Mouse (Mus musculus): ENCODE results near the gene Gid8. TPM values are rescaled to one million over a fixed set of nuclear protein-coding genes. Genes with fewer than 3 reads are reported as not detected.
"Not testable (repeated sequence)": the region's sequence is repeated elsewhere in the genome, so short reads cannot be mapped to it uniquely, and the experiment has no call there.

The Gid8 gene
- total RNA-seq, 2 experiments from 2014 or later: 68.5 to 69.9 TPM

GRCm38 (mm10) chr2:180710276-180711155, 599 bp downstream of the Gid8 start:
- no peak for DNase-seq

- no peak for DNase-seq
These were observed 1.6 kb downstream of the Gid8 start for GRCm38 (mm10) chr2:180711527-180711926.

GRCm38 (mm10) chr2:180712037-180712689, 2.2 kb downstream of the Gid8 start:
- no peak for DNase-seq

GRCm38 (mm10) chr2:180722748-180723147, 12.8 kb downstream of the Gid8 start:
- not testable (repeated sequence) for DNase-seq

DNA sequence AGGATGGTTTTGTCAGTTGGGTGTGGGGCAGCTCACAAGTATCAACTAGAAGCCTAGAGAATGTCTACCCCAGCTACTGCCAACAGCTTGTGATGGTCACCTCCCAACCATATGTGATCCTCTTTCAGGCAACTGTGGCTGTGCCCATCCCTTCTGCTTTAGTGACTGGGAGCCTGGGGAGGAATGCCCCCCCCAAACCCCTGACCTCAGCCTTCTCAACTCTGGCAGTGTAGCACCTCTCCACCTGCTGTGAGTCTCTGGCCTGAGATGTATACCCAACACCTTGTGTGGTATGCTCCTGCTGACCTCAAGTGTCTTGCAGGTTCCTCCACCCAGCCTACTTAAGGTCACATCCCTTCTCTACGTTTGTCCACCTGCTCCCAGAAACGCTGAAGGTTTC, 13.9 kb downstream of the Gid8 start:
- DNase-seq: no peak

- DNase-seq: peak; percentile 51
These were observed 14.9 kb downstream of the Gid8 start, which contains the start of gene Slc17a9 for GRCm38 (mm10) chr2:180724585-180725413. Slc17a9 (plus strand) TSS chr2:180725263.

- no peak for DNase-seq
These were observed 15.5 kb downstream of the Gid8 start for GRCm38 (mm10) chr2:180725414-180725778.

DNA sequence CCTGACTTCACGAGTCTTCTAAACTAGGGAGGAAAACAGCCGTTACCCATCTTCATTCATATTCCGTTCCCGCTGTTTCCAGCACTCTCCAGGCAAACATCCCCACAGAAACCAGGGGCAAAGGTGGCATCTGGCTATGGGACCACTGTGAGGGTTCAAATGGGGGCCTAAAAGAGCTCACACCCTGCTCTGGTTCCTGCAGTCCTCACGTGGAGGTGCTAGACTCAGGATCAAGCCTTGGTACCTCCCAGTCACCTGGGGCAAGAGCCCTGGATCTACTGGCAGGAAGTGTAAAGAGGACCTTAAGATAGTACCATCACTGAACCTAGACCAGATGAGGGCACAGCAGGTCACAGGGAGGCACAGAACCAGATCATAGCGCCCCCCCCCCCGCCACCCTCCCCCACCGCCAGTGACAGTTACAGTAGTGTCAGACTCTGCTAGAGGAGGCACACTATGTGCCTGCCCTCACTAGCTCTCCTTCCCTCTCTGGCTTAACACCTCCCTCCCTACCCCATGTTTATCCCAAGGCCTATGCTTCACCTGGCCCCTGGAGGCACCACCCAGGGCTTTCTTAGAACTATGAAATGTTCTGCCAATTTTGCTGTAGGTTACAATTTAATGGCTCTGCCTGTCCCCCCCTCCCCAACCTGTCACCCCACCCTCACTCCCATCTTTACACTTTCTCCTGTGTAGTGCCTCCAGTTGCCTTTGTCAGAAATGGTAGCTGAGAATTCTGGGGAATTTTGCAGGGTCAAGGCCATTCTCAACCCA, 16.1 kb downstream of the Gid8 start:
- no peak for DNase-seq

GRCm38 (mm10) chr2:180726658-180727442, 16.9 kb downstream of the Gid8 start:
- DNase-seq: no peak

DNA sequence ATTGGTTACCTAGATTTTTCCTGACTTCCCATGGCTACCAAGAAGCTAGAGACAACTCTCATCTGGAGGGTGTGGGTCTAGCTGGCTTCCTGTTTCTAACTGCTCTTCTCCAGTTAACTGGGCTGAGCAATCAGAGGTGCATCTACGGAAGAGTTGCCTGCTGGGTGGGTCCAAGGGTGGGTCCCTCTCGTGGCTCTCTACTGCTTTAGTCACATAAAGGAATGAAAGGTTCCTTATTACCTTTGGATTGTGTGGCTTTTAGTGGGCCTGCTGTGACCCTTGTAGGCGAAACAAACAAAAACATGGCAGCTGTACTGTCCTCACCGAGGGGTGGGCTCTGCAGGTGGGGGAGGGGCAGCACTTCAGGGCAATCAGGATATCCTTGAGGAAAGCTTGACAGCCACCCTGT, 17.7 kb downstream of the Gid8 start:
- DNase-seq: no peak

GRCm38 (mm10) chr2:180731036-180731435, 21.1 kb downstream of the Gid8 start:
- DNase-seq: no peak

DNA sequence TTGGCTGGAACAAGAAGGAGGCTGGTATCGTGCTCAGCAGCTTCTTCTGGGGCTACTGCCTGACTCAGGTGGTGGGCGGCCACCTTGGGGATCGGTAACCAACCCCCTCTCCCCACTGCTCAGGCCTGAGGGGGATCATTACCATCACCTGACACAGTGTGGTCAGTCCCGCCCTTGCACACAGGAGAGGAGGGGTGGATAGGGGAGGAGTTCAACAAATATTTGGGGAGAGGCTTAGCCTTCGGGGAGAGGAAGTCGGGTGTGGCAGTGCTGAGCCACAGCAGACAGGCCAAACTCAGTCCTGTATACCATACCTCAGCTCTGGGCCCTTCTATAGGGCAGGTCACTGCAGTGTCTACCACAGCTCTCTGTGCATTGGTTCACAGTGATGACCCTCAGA, 22.1 kb downstream of the Gid8 start:
- DNase-seq: no peak

DNA sequence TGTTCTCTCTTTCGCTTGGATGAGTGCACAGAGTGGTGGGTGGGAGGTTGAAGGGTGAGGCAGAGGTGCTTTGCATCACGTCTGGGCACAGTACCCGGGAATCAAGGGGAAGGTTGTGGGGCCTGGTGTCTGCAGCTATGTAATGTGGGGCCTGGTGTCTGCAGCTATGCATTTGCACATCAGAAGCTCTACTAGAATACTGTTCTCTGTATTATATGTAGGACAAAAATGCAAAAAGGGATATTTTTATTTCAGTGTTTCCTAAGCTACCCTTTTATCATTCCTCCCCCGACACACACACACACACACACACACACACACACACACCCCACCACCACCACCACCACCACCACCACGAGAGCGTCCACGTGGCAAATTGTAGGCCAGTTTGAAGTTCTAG, 25.3 kb downstream of the Gid8 start:
- no peak for DNase-seq

DNA sequence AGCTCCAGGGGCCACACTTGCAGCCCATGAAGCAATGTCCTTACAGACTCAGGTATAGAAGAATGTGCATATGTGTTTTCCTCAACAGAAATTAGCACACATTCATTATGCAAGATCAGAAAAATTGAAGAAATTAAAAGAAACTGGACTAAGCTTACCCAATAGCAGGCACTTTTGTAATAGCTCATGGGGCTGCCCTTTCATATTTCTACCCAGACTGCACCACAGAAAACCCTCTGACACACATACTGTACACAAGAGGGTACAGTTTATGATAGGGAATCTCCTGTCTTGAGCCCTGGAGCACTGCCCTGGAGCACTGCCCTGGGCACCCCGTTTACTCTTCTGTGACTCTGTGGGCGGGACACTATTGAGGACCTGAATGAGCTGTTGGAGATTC, 28.1 kb downstream of the Gid8 start:
- DNase-seq: no peak

GRCm38 (mm10) chr2:180740349-180740748, 30.4 kb downstream of the Gid8 start:
- no peak for DNase-seq

GRCm38 (mm10) chr2:180741421-180741820, 31.5 kb downstream of the Gid8 start:
- no peak for DNase-seq

DNA sequence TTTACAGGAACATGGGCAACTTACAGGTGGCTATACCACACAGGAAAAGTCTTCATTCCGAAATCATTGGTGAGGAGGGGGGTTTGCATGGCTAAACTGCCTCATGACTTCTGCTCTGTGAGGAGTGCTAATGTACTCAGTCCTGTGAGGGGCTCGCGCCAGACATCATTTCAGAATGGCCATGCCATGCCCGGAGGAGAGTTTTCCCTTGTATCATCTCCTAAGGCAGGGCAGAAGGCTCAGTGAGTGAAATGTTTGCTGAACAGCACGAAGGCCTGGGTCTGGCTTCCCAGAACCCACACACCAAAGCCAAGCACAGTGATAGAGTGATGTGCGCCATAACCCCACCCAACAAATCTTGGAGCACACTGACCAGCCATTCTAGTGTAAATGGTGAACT, 32.9 kb downstream of the Gid8 start:
- DNase-seq: no peak

DNA sequence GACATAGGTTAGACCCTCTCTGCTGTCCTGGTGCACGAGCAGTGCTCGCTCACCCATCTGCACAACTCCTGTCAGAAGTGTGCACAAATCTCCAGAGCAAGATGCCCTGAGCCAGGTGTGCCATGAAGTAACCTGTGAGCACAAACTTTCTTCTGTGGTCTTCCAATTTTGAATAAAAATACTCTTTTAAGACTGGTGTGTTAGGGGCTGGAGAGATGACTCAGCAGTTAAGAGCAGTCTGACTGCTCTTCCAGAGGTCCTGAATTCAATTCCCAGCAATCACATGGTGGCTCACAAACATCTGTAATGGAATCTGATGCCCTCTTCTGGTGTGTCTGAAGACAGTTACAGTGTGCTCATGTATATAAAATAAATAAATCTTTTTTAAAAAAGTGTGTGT, 33.4 kb downstream of the Gid8 start:
- DNase-seq: no peak

- DNase-seq: peak; percentile 93
These were observed 35.5 kb downstream of the Gid8 start for GRCm38 (mm10) chr2:180745248-180745927.

- no peak for DNase-seq
These were observed 36.8 kb downstream of the Gid8 start for GRCm38 (mm10) chr2:180746569-180747192.

Measured in heart, postnatal 4 days (tissue).